Mouse (Mus musculus): ENCODE results near the gene Actn4. TPM values are rescaled to one million over a fixed set of nuclear protein-coding genes. Genes with fewer than 3 reads are reported as not detected.

Gene Actn4
- total RNA-seq (2023), result 112 and 115 TPM in 2 replicates

DNA sequence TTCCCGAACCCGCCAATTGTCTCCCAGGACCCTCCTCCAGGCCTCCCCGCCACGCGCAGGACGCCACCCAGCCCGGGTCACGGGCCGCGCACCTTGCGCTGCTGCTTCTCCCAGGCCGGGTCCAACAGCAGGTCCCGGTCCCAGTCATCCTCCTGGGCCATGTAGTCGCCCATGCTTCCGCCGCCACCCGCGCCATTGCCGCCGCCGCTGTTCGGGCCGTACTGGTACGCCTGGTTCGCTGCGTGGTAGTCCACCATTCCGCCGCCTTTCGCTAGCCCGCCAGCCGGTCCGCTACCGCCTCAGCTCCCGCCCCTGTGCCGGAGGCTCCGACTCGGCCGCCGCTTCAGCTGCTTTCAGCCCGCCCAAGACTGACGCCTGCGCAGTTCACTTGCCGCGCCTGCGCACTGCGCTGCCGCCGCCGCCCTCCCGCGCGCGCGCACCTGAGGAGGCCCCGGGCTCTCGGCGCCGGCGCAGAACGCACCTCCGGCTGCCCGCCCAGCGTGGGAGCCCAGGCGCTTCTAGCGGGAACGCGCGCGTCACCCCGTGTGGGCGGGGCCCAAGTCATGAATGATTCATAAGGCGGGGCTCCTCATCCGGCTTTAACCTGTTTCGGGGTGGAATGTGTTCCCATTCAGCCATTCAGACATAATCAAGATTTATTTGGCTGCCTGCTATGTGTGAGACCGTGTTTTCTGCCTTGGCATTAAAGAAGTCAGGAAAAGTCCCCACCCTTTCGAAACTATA is at the start of gene Actn4:
Gene Actn4, minus strand, starts transcription at position 414 of the 744 bp plus-strand sequence.

DNA sequence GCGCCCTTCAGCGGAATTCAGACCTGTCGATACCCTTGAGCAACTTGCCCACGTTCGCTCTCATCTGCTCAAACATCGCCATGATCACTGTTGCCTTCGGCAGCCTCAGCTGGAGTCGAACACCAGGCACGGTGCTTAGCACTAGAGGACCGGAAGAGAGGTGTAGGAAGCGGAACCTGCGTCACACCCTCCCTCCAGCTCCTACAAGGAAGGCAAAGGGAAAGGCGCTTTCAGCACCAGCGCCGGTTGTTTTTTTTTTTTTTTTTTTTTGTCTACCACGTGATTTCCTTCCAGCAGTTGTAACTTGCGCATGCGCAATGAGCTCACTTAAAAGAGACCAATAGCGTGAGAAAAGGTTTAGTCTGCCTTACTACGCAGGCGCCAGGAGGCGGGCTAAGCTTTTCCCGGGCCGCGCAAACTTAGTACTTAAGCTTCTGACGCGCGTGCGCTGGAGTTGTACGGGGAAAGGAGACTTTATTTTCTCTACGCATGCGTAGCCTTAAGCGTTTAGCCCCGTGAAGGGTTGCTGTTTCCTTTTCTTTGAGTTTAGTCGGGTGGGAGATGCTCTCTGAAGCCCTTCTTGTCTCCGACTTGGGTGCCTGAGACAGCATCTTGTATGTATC is 19.6 kb upstream of the Actn4 start, which contains the start of the genes Eif3k and Map4k1:
Gene Eif3k, minus strand, starts transcription at position 214 of the 623 bp plus-strand sequence.
Gene Map4k1, plus strand, starts transcription at position 400 of the 623 bp plus-strand sequence.

DNA sequence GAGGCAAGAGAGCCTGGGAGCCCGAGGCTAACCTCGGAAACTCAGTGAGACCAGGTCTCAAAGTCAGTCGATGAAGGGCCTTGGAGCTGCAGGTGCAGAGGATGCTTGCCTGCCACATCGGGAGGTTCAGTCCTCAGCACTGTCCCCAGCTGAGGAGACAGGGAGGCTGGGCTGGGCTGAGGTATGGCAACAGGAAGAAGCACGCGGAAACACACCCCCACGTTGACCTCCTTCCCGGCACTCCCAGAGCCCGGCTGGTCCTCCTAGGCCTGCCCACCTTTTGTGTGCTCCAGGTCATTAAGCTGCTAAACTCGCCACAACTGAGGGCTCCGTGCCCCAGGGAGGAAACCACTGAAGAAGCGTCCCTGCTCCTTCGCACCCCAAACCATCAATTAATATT is 80.9 kb downstream of the Actn4 start, which contains the start of gene Capn12:
Gene Capn12, plus strand, starts transcription at position 224 of the 400 bp plus-strand sequence.

DNA sequence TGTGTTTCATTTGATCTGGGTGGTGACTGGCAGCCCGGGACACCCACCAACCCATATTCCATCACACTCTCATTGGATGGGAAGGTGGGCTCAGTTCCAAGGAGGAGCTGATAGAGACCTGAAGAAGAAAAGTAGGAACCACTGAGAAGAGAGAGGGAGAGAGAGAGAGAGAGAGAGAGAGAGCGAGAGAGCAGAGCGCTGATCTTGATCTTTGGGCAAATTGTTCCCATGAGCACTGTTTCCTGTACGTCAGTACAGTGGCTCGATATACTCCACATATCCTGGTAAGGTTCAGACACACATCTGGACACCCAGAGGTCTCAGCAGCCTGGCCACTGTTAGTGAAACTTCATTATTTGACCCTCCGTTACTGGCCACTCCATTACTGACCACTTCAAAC is 98.6 kb downstream of the Actn4 start, which contains the start of gene Lgals7:
Gene Lgals7, plus strand, starts transcription at position 314 of the 400 bp plus-strand sequence.

Other genes with a start within 250 kb of the Actn4 start
- gene Fbxo17, start 245.5 kb downstream of the Actn4 start, total RNA-seq (2023), result 2.2 and 4.9 TPM in 2 replicates
- gene Mrps12, start 220.5 kb downstream of the Actn4 start, total RNA-seq (2023), result 13.6 and 16.0 TPM in 2 replicates
- 6.7 and 8.1 TPM in 2 replicates for gene Sars2, start 220.3 kb downstream of the Actn4 start, total RNA-seq (2023)
- not detected in 2 replicates for gene Ccer2, start 206.2 kb downstream of the Actn4 start, total RNA-seq (2023)
- 79.6 and 98.8 TPM in 2 replicates for gene Sirt2, start 195.6 kb downstream of the Actn4 start, total RNA-seq (2023)
- gene Nfkbib, start 194.8 kb downstream of the Actn4 start, total RNA-seq (2023), result 69.5 and 83.2 TPM in 2 replicates
- 98.4 and 115 TPM in 2 replicates for gene Rinl, start 173.4 kb downstream of the Actn4 start, total RNA-seq (2023)
- gene Hnrnpl, start 153.8 kb downstream of the Actn4 start, total RNA-seq (2023), result 348 and 515 TPM in 2 replicates
- 100 and 104 TPM in 2 replicates for gene Ech1, start 137.1 kb downstream of the Actn4 start, total RNA-seq (2023)
- 14.9 and 15.9 TPM in 2 replicates for gene Lgals4, start 128.5 kb downstream of the Actn4 start, total RNA-seq (2023)
- gene Lgals7, start 98.5 kb downstream of the Actn4 start, total RNA-seq (2023), result not detected in 2 replicates
- gene Capn12, start 80.9 kb downstream of the Actn4 start, total RNA-seq (2023), result not detected in 2 replicates
- 140 and 154 TPM in 2 replicates for gene Eif3k, start 19.5 kb upstream of the Actn4 start, total RNA-seq (2023)
- 31.5 and 32.6 TPM in 2 replicates for gene Map4k1, start 19.7 kb upstream of the Actn4 start, total RNA-seq (2023)
- 0.18 and 0.19 TPM in 2 replicates for gene Ryr1, start 162.8 kb upstream of the Actn4 start, total RNA-seq (2023)
- 319 and 346 TPM in 2 replicates for gene Rasgrp4, start 172.5 kb upstream of the Actn4 start, total RNA-seq (2023)
- 11.4 and 17.5 TPM in 2 replicates for gene Fam98c, start 193.9 kb upstream of the Actn4 start, total RNA-seq (2023)
- gene Ggn, start 207.9 kb upstream of the Actn4 start, total RNA-seq (2023), result 0.36 TPM in 1 of 2 replicates, not detected in the other
- gene Spred3, start 208.1 kb upstream of the Actn4 start, total RNA-seq (2023), result 1.2 and 2.6 TPM in 2 replicates
- 151 and 171 TPM in 2 replicates for gene Psmd8, start 218.4 kb upstream of the Actn4 start, total RNA-seq (2023)